Mouse (Mus musculus) colon, adult 2 months (tissue): ENCODE results near the gene Cand2. TPM values are rescaled to one million over a fixed set of nuclear protein-coding genes. Genes with fewer than 3 reads are reported as not detected.

Source experiments
- polyA plus RNA-seq: library from polyadenylated mRNA; depleted of rRNA; stranded (reverse); fragments of >200 nt; gene quantifications from 2 replicates; pipeline ENCODE4 v1.2.3, GENCODE M21; 2012; rRNA removed

Cand2 gene
- polyA plus RNA-seq, result 4.6 and 5.1 TPM in 2 replicates

DNA sequence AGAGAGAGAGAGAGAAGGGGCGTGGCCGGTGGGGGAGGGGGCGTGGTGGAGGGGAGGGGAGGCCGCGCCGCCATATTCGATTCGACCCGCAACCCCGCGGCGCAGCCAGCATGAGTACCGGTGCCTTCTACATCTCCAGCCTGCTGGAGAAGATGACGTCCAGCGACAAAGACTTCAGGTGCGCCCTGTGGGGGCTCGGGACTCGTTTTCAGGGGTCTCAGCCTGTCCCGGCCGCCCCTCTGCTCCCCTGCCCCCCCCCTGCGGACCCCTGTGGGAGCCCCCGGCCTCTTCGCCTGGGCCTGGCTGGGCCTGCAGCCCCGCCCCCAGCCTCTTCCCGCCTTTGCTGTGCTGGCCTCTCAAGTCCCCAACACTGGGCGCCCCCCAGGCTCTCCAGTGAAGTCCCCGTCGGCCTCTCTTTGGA lies at the start of gene Cand2:
TSS of gene Cand2 (plus strand) at position 38 of the 421 bp plus-strand sequence.

DNA sequence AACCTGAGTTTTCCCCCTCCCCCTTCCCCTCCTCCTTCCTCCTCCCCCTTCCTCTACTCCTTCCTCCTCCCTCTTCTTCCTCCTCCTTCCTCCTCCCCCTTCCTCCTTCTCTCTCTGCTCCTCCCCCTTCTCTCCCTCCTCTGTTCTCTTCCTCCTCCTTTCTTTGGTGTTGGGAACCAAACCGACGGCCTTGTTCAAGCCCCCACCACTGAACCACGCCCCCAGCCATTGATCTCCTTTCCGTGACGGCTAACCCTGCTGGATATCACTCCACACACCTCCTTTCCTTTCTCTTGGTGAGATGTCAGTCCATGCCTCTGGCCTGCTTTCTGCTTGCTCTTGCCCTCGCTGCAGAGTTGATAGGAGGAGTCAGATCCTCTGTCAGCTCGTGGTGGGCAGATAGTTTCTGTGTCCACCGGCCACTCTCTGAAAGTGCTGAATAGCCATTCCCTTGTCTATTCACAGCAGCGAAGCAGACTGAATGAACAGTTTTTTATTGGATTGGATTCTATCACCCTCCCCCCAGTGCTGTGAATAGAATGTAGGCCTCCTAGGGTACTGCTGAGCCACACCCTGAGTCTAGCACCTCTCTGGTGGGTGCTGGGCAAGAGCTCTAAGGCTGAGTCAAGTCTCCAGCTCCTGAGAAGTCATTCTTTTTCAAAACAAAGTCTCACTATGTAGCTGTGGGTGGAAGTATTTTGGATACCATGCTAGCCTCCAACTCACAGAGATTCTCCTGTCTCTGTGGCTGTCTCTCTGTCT lies 12.2 kb upstream of the Cand2 start, which contains the start of gene Tmem40:
TSS of gene Tmem40 (minus strand) at position 416 of the 762 bp plus-strand sequence.

DNA sequence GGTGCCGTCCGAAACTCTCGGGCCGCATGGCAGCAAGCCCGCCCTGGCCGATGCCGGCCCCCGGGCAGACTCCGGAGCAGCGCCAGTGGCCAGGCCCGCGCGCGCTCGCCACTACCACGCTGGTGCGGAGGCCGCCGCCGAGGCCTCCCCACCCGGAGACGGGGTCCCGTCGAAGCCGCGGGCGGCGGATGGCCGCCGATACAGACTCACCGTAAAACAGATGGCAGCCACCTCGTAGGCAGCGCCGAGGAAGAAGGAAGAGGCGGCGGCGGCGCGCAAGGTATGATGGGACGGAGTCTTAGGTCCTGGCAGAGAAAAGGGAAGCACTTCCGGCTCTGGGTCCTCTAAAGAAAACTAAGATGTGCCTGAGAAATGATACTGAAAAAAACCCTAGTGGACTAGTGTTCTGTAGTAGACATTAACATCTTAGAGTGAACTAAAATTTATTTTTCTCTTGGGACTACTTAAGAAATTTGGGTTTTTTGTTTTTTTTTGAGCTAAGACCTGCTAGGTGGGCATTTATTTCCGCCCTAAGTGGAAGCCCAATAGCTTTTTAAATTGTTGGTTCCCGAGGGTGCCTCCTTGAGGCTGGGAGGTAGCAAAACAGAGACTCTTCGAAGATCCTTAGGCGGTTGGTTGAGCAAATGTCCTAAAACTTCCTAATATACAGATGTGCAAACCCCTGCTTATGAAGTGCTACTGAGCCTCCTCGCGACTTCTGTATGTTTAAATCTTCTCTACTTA lies 34.3 kb downstream of the Cand2 start, which contains the start of gene Rpl32:
TSS of gene Rpl32 (minus strand) at position 260 of the 744 bp plus-strand sequence.

DNA sequence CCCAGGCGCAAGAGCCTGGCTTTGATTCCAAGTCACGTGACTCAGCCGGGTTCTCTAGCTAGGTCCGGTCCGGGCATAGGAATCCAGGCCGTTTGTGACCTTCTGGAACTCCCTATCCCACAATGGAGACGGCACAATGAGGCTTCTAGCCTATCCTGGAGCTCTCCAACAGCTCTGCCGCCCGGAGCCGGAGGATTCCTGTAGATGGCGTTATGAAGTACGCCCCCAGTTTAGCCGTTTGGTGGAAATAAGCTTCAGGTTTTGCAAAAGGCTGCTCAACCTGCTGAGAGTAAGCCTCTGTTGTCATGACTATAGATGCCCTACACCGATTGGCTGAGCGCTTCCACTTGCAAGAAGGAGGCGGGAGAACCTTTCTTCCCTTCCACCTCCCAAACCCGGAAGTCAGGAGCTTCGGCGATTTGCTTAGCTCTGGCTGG lies 63.8 kb downstream of the Cand2 start, which contains the start of gene Efcab12:
TSS of gene Efcab12 (minus strand) at position 252 of the 437 bp plus-strand sequence.

DNA sequence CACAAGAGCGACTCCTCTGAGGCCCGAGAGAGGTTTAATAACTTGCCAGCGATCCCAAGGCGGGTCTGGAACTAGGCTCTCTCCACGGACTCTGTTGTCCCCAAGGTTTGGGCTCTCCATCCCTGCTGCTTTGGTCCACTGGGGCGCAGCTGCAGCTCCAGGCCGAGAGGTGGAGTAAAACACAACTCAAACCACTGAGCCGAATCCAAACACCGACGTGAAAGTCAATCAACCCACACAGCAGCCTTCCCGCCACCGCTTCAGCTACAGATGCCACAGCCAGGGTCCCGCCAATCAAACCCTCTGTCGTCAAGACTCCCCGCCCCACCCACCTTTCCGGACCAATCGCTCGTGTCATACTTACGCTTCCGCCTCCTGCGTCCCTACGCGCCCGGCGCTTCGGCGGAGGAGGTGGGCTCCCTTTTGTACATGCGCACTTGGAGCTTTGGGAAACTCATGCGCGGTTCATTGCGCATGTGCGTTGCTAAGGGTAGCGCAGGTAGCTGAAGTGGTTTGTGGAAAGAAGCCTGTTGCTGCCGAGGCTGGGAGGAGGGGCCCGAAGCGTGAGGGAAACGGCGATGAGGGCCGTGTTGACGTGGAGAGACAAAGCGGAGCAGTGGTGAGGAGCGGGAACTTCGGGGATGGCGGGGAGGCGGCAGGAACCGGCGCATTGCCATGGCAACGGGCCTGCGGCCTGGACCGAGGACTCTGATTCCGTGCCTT lies 78.9 kb downstream of the Cand2 start, which contains the start of the genes Mbd4 and Ift122:
TSS of gene Mbd4 (minus strand) at position 281 of the 723 bp plus-strand sequence.
TSS of gene Ift122 (plus strand) at position 380 of the 723 bp plus-strand sequence.

Other genes with a start within 250 kb of the Cand2 start
- gene Tsen2, start 229.9 kb upstream of the Cand2 start, polyA plus RNA-seq, result 1.9 and 3.3 TPM in 2 replicates
- 43.1 and 53.8 TPM in 2 replicates for gene Mkrn2os, start 182.0 kb upstream of the Cand2 start, polyA plus RNA-seq
- gene Mkrn2, start 172.6 kb upstream of the Cand2 start, polyA plus RNA-seq, result 65.0 and 79.8 TPM in 2 replicates
- gene Raf1, start 97.9 kb upstream of the Cand2 start, polyA plus RNA-seq, result 105 and 120 TPM in 2 replicates
- 2.4 and 3.5 TPM in 2 replicates for gene Tmem40, start 12.1 kb upstream of the Cand2 start, polyA plus RNA-seq
- 356 and 482 TPM in 2 replicates for gene Rpl32, start 34.2 kb downstream of the Cand2 start, polyA plus RNA-seq
- 0.08 and 0.17 TPM in 2 replicates for gene Efcab12, start 63.9 kb downstream of the Cand2 start, polyA plus RNA-seq
- 0.67 and 0.90 TPM in 2 replicates for gene Mbd4, start 78.8 kb downstream of the Cand2 start, polyA plus RNA-seq
- gene Ift122, start 78.9 kb downstream of the Cand2 start, polyA plus RNA-seq, result 7.7 and 8.3 TPM in 2 replicates
- gene Rho, start 157.2 kb downstream of the Cand2 start, polyA plus RNA-seq, result 0.12 and 0.29 TPM in 2 replicates
- not detected in 2 replicates for gene H1foo, start 170.4 kb downstream of the Cand2 start, polyA plus RNA-seq
- gene Plxnd1, start 220.5 kb downstream of the Cand2 start, polyA plus RNA-seq, result 41.8 and 42.0 TPM in 2 replicates